Mouse (Mus musculus) small intestine, adult 2 months (tissue): ENCODE measurements at regions not wholly inside any gene's neighbourhood (a gene's known extent, or its start where the extent isn't known, plus 50 kb on each side); places are given as distances from the start of the nearest gene placed in this dataset.

Source experiments
- CTCF ChIP-seq: fragments of 200-500 bp; IDR thresholded peaks from 2 replicates; pipeline ENCODE4 v1.5.1; 2012; ENCODE audit warnings: low read depth, mild to moderate bottlenecking, control low read depth, inconsistent platforms, low read length, moderate library complexity, mixed read lengths; ENCODE audit not compliant: insufficient replicate concordance, insufficient read length; ENCODE audit errors: extremely low read depth
- POLR2A ChIP-seq: fragments of 200-500 bp; IDR thresholded peaks from 2 replicates; pipeline ENCODE4 v1.6.1; 2012; ENCODE audit warnings: low read depth, mild to moderate bottlenecking, control low read depth, inconsistent platforms, low read length, moderate library complexity

GRCm38 (mm10) chr3:52641226-52642181 is 373.4 kb downstream of the Foxo1 start:
- TF ChIP-seq CTCF, result no peak
- TF ChIP-seq POLR2A, result no peak
